Mouse (Mus musculus): ENCODE results near the gene Lyzl6. TPM values are rescaled to one million over a fixed set of nuclear protein-coding genes. Genes with fewer than 3 reads are reported as not detected.

The Lyzl6 gene
- polyA plus RNA-seq, 1 experiment from 2014 or later = not detected

GRCm38 (mm10) chr11:103636261-103636660 lies 2.4 kb downstream of the Lyzl6 start:
- Histone ChIP-seq H3K4me1 (no peaks in the 10 kb centered on the region), H3K9ac (no peak overlapping the region), H3K4me3 (replicated peaks) (no peak overlapping the region), H3K27ac (no peak overlapping the region), H3K27me3 (peaks cover 26% of the 10 kb centered on the region), H3K9me3 (no peaks in the 10 kb centered on the region), H3K36me3 (replicated peaks) (no peaks in the 10 kb centered on the region), H3K4me2 (no peak overlapping the region)
- ATAC-seq (ENCODE audit: low FRiP score) = no peak
- WGBS = 85% methylated on average over 6 of the region's 6 CpGs

GRCm38 (mm10) chr11:103635481-103635880 lies 3.2 kb downstream of the Lyzl6 start:
- Histone ChIP-seq H3K36me3 (replicated peaks) (no peaks in the 10 kb centered on the region), H3K9ac (no peak overlapping the region), H3K4me1 (no peaks in the 10 kb centered on the region), H3K9me3 (no peaks in the 10 kb centered on the region), H3K27ac (no peak overlapping the region), H3K27me3 (peaks cover 19% of the 10 kb centered on the region), H3K4me3 (replicated peaks) (no peak overlapping the region), H3K4me2 (no peak overlapping the region)
- 88% methylated on average over 3 of the region's 3 CpGs for WGBS
- ATAC-seq (ENCODE audit: low FRiP score) = no peak

- Histone ChIP-seq H3K27ac (no peak overlapping the region), H3K4me2 (no peak overlapping the region), H3K27me3 (peaks cover 14% of the 10 kb centered on the region), H3K4me3 (replicated peaks) (no peak overlapping the region), H3K4me1 (no peaks in the 10 kb centered on the region), H3K36me3 (replicated peaks) (no peaks in the 10 kb centered on the region), H3K9ac (no peak overlapping the region), H3K9me3 (no peaks in the 10 kb centered on the region)
- no peak for ATAC-seq (ENCODE audit: low FRiP score)
- WGBS = 89% methylated on average over 7 of the region's 7 CpGs
Measured at GRCm38 (mm10) chr11:103634806-103635205, 3.9 kb downstream of the Lyzl6 start.

GRCm38 (mm10) chr11:103627453-103627852 lies 11.2 kb downstream of the Lyzl6 start:
- Histone ChIP-seq H3K9ac (no peak overlapping the region), H3K27me3 (no peaks in the 10 kb centered on the region), H3K36me3 (replicated peaks) (no peaks in the 10 kb centered on the region), H3K4me1 (no peaks in the 10 kb centered on the region), H3K27ac (no peak overlapping the region), H3K9me3 (no peaks in the 10 kb centered on the region), H3K4me2 (no peak overlapping the region), H3K4me3 (replicated peaks) (no peak overlapping the region)
- ATAC-seq (ENCODE audit: low FRiP score) = no peak
- 81% methylated on average over 23 of the region's 23 CpGs for WGBS

- WGBS = 81% methylated on average over 9 of the region's 9 CpGs
- no peak within 1 kb of the TSS for H3K9ac ChIP-seq
- no peaks in the 10 kb centered on the region for H3K36me3 ChIP-seq (replicated peaks)
- H3K27me3 ChIP-seq = no peaks in the 10 kb centered on the region
- no peaks in the 10 kb centered on the region for H3K4me1 ChIP-seq
- H3K27ac ChIP-seq = no peak within 1 kb of the TSS
- ATAC-seq (ENCODE audit: low FRiP score) = no peak
- H3K9me3 ChIP-seq = no peaks in the 10 kb centered on the region
- no peak within 1 kb of the TSS for H3K4me2 ChIP-seq
- H3K4me3 ChIP-seq (replicated peaks) = no peak within 1 kb of the TSS
Measured at GRCm38 (mm10) chr11:103621040-103621439, 17.6 kb downstream of the Lyzl6 start, which contains the start of gene Gm884. Gene Gm884, minus strand, starts transcription at chr11:103621140.

GRCm38 (mm10) chr11:103610772-103611171 lies 27.9 kb downstream of the Lyzl6 start:
- 89% methylated on average over 2 of the region's 2 CpGs for WGBS
- Histone ChIP-seq H3K9me3 (no peaks in the 10 kb centered on the region), H3K4me3 (replicated peaks) (no peak overlapping the region), H3K27me3 (no peaks in the 10 kb centered on the region), H3K4me2 (no peak overlapping the region), H3K4me1 (no peaks in the 10 kb centered on the region), H3K9ac (no peak overlapping the region), H3K27ac (no peak overlapping the region), H3K36me3 (replicated peaks) (no peaks in the 10 kb centered on the region)
- no peak for ATAC-seq (ENCODE audit: low FRiP score)

GRCm38 (mm10) chr11:103606611-103607010 lies 32.1 kb downstream of the Lyzl6 start:
- H3K4me1 ChIP-seq = no peaks in the 10 kb centered on the region
- H3K36me3 ChIP-seq (replicated peaks) = no peaks in the 10 kb centered on the region
- no peak overlapping the region for H3K4me3 ChIP-seq (replicated peaks)
- no peak overlapping the region for H3K9ac ChIP-seq
- H3K4me2 ChIP-seq = no peak overlapping the region
- ATAC-seq (ENCODE audit: low FRiP score) = no peak
- H3K27me3 ChIP-seq = no peaks in the 10 kb centered on the region
- H3K27ac ChIP-seq = no peak overlapping the region
- WGBS = 73% methylated on average over 5 of the region's 5 CpGs
- H3K9me3 ChIP-seq = no peaks in the 10 kb centered on the region

Other genes with a start within 250 kb of the Lyzl6 start
- 10.3 and 11.1 TPM in 2 replicates for gene Plekhm1, start 226.2 kb downstream of the Lyzl6 start, polyA plus RNA-seq (2016; fragmentation: Nextera tagmentation; extraction: Ambion mirVana)
- not detected in 2 replicates for gene Lrrc37a, start 134.3 kb downstream of the Lyzl6 start, polyA plus RNA-seq (2016; fragmentation: Nextera tagmentation; extraction: Ambion mirVana)
- not detected in 2 replicates for gene Gm884, start 17.8 kb downstream of the Lyzl6 start, polyA plus RNA-seq (2016; fragmentation: Nextera tagmentation; extraction: Ambion mirVana)
- gene Rprml, start 10.7 kb upstream of the Lyzl6 start, polyA plus RNA-seq (2016; fragmentation: Nextera tagmentation; extraction: Ambion mirVana) = not detected in 2 replicates
- gene Gosr2, start 59.0 kb upstream of the Lyzl6 start, polyA plus RNA-seq (2016; fragmentation: Nextera tagmentation; extraction: Ambion mirVana) = 95.2 and 95.4 TPM in 2 replicates
- 0.40 and 0.69 TPM in 2 replicates for gene Wnt9b, start 110.9 kb upstream of the Lyzl6 start, polyA plus RNA-seq (2016; fragmentation: Nextera tagmentation; extraction: Ambion mirVana)
- 6.6 TPM in 2 replicates for gene Wnt3, start 135.3 kb upstream of the Lyzl6 start, polyA plus RNA-seq (2016; fragmentation: Nextera tagmentation; extraction: Ambion mirVana)

Data from forebrain, embryonic 12.5 days (tissue).